Mouse (Mus musculus) E14TG2a.4 (cell line): ENCODE data around the gene Lrrc17.
"Not testable (repeated sequence)": the region's sequence is repeated elsewhere in the genome, so short reads cannot be mapped to it uniquely, and the experiment has no call there.

Source experiments
- H3K27me3 ChIP-seq: 2 replicates; pipeline ENCODE4 v1.6.1; 2014; ENCODE audit warnings: low read length, control low read depth; ENCODE audit not compliant: insufficient read depth
- H3K36me3 ChIP-seq: 2 replicates; pipeline ENCODE4 v1.6.1; 2014; ENCODE audit warnings: low read length, control low read depth; ENCODE audit not compliant: insufficient read depth
- H3K4me1 ChIP-seq: replicated peaks from 2 replicates; pipeline ENCODE4 v1.6.1; 2014; ENCODE audit warnings: low read depth, low read length, control low read depth
- H3K4me3 ChIP-seq: replicated peaks from 2 replicates; pipeline ENCODE4 v1.5.1; 2014; ENCODE audit warnings: mild to moderate bottlenecking, low read length
- H3K9me3 ChIP-seq: 2 replicates; pipeline ENCODE4 v1.6.1; 2014; ENCODE audit warnings: low read length, control low read depth
- CTCF ChIP-seq: conservative IDR thresholded peaks from 2 replicates; pipeline ENCODE4 v1.5.1; 2014; ENCODE audit warnings: low read length
- NANOG ChIP-seq: IDR thresholded peaks from 2 replicates; pipeline ENCODE4 v1.6.1; 2014; ENCODE audit warnings: borderline replicate concordance, low read length, mixed read lengths
- POU5F1 ChIP-seq: IDR thresholded peaks from 2 replicates; pipeline ENCODE4 v1.6.1; 2014; ENCODE audit warnings: low read length, borderline replicate concordance

Lrrc17 gene

DNA sequence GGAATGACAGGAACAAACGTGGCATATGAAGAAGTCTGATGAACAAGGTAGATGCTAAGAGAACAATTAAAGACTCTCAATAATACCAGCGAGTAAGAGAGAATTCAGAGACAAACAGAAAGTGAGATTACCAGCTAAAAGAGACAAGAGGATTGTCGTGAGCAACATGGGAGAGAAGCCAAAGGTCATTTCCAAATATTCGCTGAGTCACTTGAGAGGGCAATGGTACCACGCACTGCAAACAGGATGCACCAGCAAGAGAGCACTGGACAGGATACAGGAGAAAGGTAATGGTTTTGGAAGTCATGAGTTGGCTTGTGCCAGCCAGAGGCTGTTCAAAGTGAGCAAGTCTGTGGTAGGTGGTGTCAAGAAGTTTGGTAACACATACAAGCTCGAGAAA lies 62.6 kb downstream of the Lrrc17 start:
- TF ChIP-seq CTCF (no peak), POU5F1 (no peak), NANOG (no peak)
- Histone ChIP-seq H3K27me3 (no peaks in the 10 kb centered on the region), H3K9me3 (0 out of 2 replicates have a peak, but pooled peaks cover 3% of the 10 kb centered on the region), H3K4me3 (no peak overlapping the region), H3K4me1 (0 out of 2 replicates have a peak, but pooled peaks cover 3% of the 10 kb centered on the region), H3K36me3 (no peaks in the 10 kb centered on the region)

DNA sequence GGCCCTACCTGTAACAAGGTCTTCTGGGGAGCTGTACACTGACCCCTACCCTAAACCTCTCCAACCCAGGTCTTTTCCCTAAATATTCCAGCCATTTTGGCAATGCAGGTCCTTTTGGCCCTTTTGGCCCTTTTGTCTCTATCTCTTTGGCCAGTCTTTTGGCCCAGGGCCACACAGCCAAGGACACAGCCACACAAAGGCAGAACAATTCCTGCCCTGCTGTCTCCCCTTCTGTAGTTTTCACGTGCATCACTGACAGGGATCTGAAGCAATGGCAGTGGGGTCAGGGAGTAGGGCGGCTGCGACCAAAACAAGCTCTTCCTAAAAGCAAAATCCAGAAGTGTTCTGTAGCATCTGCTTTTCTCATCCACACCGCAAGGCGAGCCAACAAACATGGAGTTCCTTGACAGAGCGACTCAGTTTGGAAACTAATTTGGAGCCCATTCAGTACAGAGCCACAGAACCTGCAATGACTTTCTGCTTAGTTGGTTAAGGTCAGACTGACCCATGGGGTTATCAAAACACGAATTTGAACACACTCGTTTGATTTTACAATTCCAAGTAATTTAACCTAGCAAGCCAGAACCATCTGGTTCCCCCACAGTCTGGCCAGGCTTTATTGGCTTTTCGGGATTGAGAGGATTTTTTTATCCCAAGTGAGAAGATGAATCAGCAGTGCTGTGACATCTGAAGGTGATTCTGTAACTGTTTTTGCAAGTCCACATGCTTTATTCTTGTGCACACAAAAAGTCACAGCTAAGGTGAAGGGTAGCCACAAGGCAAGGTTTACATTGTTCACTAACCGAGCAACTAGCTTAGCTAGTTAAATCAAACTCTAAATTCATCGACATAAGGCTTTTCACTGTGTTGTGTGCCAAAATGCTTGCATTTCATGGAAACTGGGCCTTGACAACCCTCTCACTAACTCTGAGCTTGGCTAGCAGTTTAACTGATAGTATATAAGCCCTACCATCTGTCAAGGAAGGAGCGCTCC lies 65.2 kb downstream of the Lrrc17 start:
- H3K27me3 ChIP-seq: no peaks in the 10 kb centered on the region
- TF ChIP-seq POU5F1: no peak
- no peak for TF ChIP-seq NANOG
- TF ChIP-seq CTCF: no peak
- no peaks in the 10 kb centered on the region for H3K9me3 ChIP-seq
- no peak overlapping the region for H3K4me3 ChIP-seq
- H3K36me3 ChIP-seq: no peaks in the 10 kb centered on the region
- 0 out of 2 replicates have a peak, but pooled peaks cover 3% of the 10 kb centered on the region for H3K4me1 ChIP-seq

- TF ChIP-seq POU5F1 (no peak), NANOG (no peak), CTCF (no peak)
- no peaks in the 10 kb centered on the region for H3K9me3 ChIP-seq
Measured at GRCm38 (mm10) chr5:21610996-21611395, 67.6 kb downstream of the Lrrc17 start.

GRCm38 (mm10) chr5:21614299-21614698 lies 70.9 kb downstream of the Lrrc17 start:
- H3K27me3 ChIP-seq, H3K9me3 ChIP-seq, H3K4me1 ChIP-seq, H3K36me3 ChIP-seq, H3K4me3 ChIP-seq: not testable (repeated sequence)

More at GRCm38 (mm10) chr5:21610996-21611395, 67.6 kb downstream of the Lrrc17 start:
- Histone ChIP-seq H3K4me3 (no peak overlapping the region), H3K27me3 (no peaks in the 10 kb centered on the region), H3K4me1 (0 out of 2 replicates have a peak, but pooled peaks cover 3% of the 10 kb centered on the region), H3K36me3 (no peaks in the 10 kb centered on the region)

- Histone ChIP-seq H3K4me1 (no peaks in the 10 kb centered on the region), H3K4me3 (no peak overlapping the region), H3K36me3 (no peaks in the 10 kb centered on the region), H3K9me3 (no peaks in the 10 kb centered on the region), H3K27me3 (no peaks in the 10 kb centered on the region)
- TF ChIP-seq CTCF (no peak), POU5F1 (no peak), NANOG (no peak)
Measured at GRCm38 (mm10) chr5:21616450-21617009, 73.2 kb downstream of the Lrrc17 start.
